Mouse (Mus musculus) forebrain, postnatal 0 days (tissue): ENCODE data around the gene Cox15. TPM values are rescaled to one million over a fixed set of nuclear protein-coding genes. Genes with fewer than 3 reads are reported as not detected.

Source experiments
- ATAC-seq: fragments of 200-750 bp; cut with Nextera tagmentation; 2 replicates; pipeline ENCODE4 v1.8.0; 2017; ENCODE audit warnings: mild to moderate bottlenecking, moderate library complexity
- DNase-seq: peaks from one replicate; pipeline ENCODE4 v3.0.0-alpha.2; 2015
- H3K27ac ChIP-seq: fragments of 300-500 bp; sonication (generic); 2 replicates; pipeline ENCODE4 v1.5.1; 2014; ENCODE audit warnings: low read depth, mild to moderate bottlenecking, antibody characterized with exemption, low read length, moderate library complexity, mixed read lengths
- H3K27me3 ChIP-seq: fragments of 300-500 bp; sonication (generic); 2 replicates; pipeline ENCODE4 v1.6.1; 2014; ENCODE audit warnings: mild to moderate bottlenecking, low read length, mixed read lengths; ENCODE audit not compliant: insufficient read depth
- H3K36me3 ChIP-seq: fragments of 300-500 bp; sonication (generic); 2 replicates; pipeline ENCODE4 v1.6.1; 2014; ENCODE audit warnings: mild to moderate bottlenecking, moderate library complexity; ENCODE audit not compliant: insufficient read depth
- H3K4me1 ChIP-seq: fragments of 300-500 bp; sonication (generic); 2 replicates; pipeline ENCODE4 v1.6.1; 2014; ENCODE audit warnings: antibody characterized with exemption; ENCODE audit not compliant: insufficient read depth
- H3K4me2 ChIP-seq: fragments of 300-500 bp; sonication (generic); 2 replicates; pipeline ENCODE4 v1.6.1; 2014; ENCODE audit warnings: low read depth, mild to moderate bottlenecking, moderate library complexity
- H3K4me3 ChIP-seq: fragments of 300-500 bp; sonication (generic); 2 replicates; pipeline ENCODE4 v1.5.1; 2014; ENCODE audit warnings: low read depth, low read length, mixed read lengths
- H3K9ac ChIP-seq: fragments of 300-500 bp; sonication (generic); 2 replicates; pipeline ENCODE4 v1.6.1; 2014; ENCODE audit warnings: mild to moderate bottlenecking
- H3K9me3 ChIP-seq: fragments of 300-500 bp; sonication (generic); 2 replicates; pipeline ENCODE4 v1.6.1; 2016; ENCODE audit warnings: low read length
- CTCF ChIP-seq: sonication (generic); IDR thresholded peaks from 2 replicates; pipeline ENCODE4 v1.5.1; 2016; ENCODE audit warnings: antibody characterized with exemption, control low read depth, low read depth
- WGBS: fragments of 180-500 bp; shearing (Covaris S2); extraction: QIAGEN DNeasy Blood & Tissue Kit; methylation state at CpG from one replicate; pipeline ENCODE4 v1.1.7; 2014; 5-methylcytosine and 5-hydroxymethylcytosine counted together
- polyA plus RNA-seq: library from polyadenylated mRNA; unstranded; fragments of >200 nt; fragmentation: Nextera tagmentation; extraction: Ambion mirVana; gene quantifications from 2 replicates; pipeline ENCODE4 v1.2.1, GENCODE M21; 2015
- total RNA-seq: library from RNA; depleted of rRNA; stranded (reverse); fragments of >200 nt; gene quantifications from 2 replicates; pipeline ENCODE4 v1.2.3, GENCODE M21; 2014; rRNA removed

Cox15 gene
- total and polyA plus RNA-seq, 2 experiments from 2014 or later: 9.1 to 20.5 TPM

DNA sequence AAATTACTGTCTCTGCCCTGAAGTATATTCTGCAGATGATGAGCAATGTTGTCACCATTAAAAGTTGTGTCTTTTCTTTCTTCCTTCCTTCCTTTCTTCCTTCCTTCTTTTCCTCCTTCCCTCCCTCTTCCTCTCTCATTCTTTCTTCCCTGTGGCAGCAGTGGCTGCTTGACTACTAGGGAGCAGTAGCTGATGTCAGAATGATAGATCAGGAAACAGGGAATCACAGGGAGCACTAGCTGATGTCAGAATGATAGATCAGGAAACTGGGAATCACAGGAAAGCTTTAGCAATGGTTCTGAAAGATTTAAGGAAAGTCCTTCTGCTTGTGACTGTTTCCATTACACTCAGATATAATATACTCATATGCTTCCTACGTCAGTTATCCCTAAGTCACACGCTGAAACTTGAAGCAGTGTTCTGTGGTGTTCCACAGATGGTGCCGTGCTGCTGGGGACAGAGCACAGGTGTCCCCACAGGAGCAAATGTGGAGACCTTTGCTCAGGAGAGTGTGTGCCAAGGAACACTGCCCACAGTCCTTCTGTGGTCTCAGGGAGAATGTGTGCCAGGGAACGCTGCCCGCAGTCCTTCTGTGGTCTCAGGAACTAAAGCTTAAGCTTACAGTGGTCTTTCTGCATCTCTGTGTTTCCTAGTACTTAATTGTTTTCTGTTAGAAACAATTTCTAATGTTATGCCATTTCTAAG is 55.0 kb downstream of the Cox15 start:
- H3K9me3 ChIP-seq: no peaks in the 10 kb centered on the region
- H3K4me3 ChIP-seq: no peak overlapping the region
- ATAC-seq: no peak
- no peak overlapping the region for H3K4me2 ChIP-seq
- H3K36me3 ChIP-seq: peaks cover 14% of the 10 kb centered on the region; the same call in 1 of the 2 replicates
- H3K4me1 ChIP-seq: no peaks in the 10 kb centered on the region
- peak; percentile 22 for DNase-seq
- TF ChIP-seq CTCF: no peak
- WGBS: 90% methylated on average over 5 of the region's 5 CpGs
- no peaks in the 10 kb centered on the region for H3K27me3 ChIP-seq
- H3K27ac ChIP-seq: no peak overlapping the region
- no peak overlapping the region for H3K9ac ChIP-seq

DNA sequence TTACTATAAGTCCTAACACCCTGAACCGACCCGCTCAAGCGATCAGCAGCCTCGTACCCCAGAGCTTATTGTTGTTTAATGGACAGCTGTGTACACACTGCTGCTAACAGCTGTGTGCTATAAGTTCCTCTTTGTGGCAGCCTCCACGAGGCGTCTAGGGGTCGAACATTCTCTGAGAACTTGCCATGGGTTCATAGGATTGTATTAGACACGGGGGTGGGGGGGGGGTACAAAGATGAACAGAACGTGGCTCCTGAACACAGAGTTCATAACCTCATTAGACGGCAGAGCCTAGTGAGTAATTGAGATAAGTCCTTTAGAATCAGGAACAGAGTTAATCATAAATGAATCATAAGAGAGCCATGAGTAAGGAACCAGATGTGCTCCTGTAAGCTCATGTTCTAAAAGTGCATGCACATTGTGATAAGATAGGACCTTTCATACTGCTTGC is 57.3 kb downstream of the Cox15 start:
- no peak for ATAC-seq
- WGBS: 58% methylated on average over 10 of the region's 10 CpGs

DNA sequence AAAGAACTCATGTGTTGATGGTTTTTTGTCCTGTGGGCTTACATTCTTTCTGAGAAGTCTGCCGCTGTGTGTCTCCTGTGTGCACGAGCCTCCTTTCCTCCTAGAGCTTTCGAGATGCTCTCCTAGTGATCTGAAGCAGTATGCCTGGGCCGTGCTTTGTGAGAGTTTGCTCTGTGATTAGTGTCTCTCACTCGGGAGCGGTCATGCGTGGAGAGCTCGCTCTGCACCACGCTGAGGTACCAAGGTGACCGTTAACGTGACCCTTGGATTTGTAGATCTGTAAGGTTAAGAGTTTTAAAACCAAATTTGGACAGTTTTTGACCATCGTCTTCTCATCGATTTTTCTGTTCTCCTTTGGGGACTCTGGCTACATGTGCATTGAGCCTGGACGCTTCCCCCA is 60.0 kb downstream of the Cox15 start:
- H3K27me3 ChIP-seq: no peaks in the 10 kb centered on the region
- no peak overlapping the region for H3K4me2 ChIP-seq
- ATAC-seq: no peak
- DNase-seq: no peak
- TF ChIP-seq CTCF: no peak
- no peak overlapping the region for H3K27ac ChIP-seq
- H3K4me3 ChIP-seq: no peak overlapping the region
- no peak overlapping the region for H3K9ac ChIP-seq
- H3K36me3 ChIP-seq: no peaks in the 10 kb centered on the region
- H3K9me3 ChIP-seq: no peaks in the 10 kb centered on the region
- WGBS: 55% methylated on average over 14 of the region's 14 CpGs
- peaks cover 14% of the 10 kb centered on the region; the same call in 1 of the 2 replicates for H3K4me1 ChIP-seq

More for the DNA sequence above, 57.3 kb downstream of the Cox15 start:
- Histone ChIP-seq H3K36me3 (0 out of 2 replicates have a peak, but pooled peaks cover 4% of the 10 kb centered on the region), H3K4me1 (0 out of 2 replicates have a peak, but pooled peaks cover 4% of the 10 kb centered on the region), H3K4me3 (no peak overlapping the region), H3K4me2 (no peak overlapping the region), H3K9me3 (no peaks in the 10 kb centered on the region), H3K27ac (no peak overlapping the region), H3K27me3 (no peaks in the 10 kb centered on the region), H3K9ac (no peak overlapping the region)
- no peak for TF ChIP-seq CTCF
- no peak for DNase-seq

DNA sequence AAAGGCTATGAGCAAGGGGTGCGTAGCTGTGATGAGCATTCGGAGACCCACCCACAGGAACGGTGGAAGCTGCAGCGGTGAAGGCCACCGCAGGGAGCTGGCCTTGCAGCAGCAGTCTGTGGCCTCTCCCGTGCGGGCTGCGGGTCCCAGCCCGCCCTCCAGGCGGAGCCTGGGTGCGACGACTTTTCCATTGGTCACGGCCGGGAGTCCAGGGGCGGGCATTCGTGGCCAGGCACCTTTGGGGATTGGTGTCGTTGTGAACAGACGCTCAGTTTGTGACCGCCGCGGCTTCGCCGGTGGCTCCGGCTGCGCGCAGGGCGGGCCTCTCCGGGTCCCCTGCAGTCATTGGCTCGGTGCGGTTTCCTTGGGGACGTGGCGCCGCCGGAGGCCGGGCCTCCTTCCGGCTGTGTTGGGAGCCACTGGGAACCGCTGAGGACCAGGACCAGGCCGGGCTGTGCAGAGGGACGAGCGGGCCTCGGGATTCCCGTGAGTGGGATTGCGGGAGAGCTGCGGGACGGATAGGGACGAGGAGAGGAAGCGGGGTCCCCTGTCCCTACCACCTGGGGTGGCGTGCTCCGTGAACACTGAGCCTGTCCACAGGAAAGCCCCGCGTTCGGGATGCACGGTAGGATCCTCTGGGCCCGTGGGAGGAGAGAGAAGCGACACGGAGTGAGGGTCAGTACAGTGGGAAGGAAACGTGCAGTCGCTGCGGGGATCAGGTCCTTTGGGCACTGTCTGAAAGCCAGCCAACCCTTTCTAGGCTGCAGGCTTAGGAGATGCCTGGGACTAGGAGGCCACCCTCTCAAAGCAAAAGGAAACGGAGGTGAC is 63.2 kb downstream of the Cox15 start, which contains the start of gene Entpd7:
TSS of gene Entpd7 (plus strand) at position 254 of the 828 bp plus-strand sequence.
- peak; percentile 98 for ATAC-seq
- TF ChIP-seq CTCF: peak; percentile 69
- H3K9ac ChIP-seq: peak within 1 kb of the TSS; percentile 87
- peak within 1 kb of the TSS; percentile 71 for H3K4me2 ChIP-seq
- H3K4me1 ChIP-seq: peaks cover 14% of the 10 kb centered on the region; the same call in 1 of the 2 replicates
- H3K4me3 ChIP-seq: peak within 1 kb of the TSS; percentile 88
- H3K27ac ChIP-seq: peak within 1 kb of the TSS; percentile 69
- H3K27me3 ChIP-seq: no peaks in the 10 kb centered on the region
- DNase-seq: peak; percentile 96
- no peaks in the 10 kb centered on the region for H3K9me3 ChIP-seq
- H3K36me3 ChIP-seq: no peaks in the 10 kb centered on the region
- WGBS: 2% methylated on average over 60 of the region's 60 CpGs

Other genes starting within 250 kb of the Cox15 start
- gene Got1, start 228.4 kb downstream of the Cox15 start, total RNA-seq: 86.1 and 88.2 TPM in 2 replicates
- 85.4 and 101 TPM in 2 replicates for gene Got1, start 228.4 kb downstream of the Cox15 start, polyA plus RNA-seq
- 0.67 and 0.92 TPM in 2 replicates for gene Nkx2-3, start 140.7 kb downstream of the Cox15 start, total RNA-seq
- gene Nkx2-3, start 140.7 kb downstream of the Cox15 start, polyA plus RNA-seq: 1.1 and 1.6 TPM in 2 replicates
- 45.2 and 67.2 TPM in 2 replicates for gene Slc25a28, start 78.1 kb downstream of the Cox15 start, total RNA-seq
- gene Slc25a28, start 78.1 kb downstream of the Cox15 start, polyA plus RNA-seq: 13.1 and 15.6 TPM in 2 replicates
- 8.3 and 9.3 TPM in 2 replicates for gene Entpd7, start 63.3 kb downstream of the Cox15 start, total RNA-seq
- gene Entpd7, start 63.3 kb downstream of the Cox15 start, polyA plus RNA-seq: 5.9 and 8.4 TPM in 2 replicates
- gene Cutc, start within 50 bp of the Cox15 start, total RNA-seq: 3.1 and 3.4 TPM in 2 replicates
- gene Cutc, start within 50 bp of the Cox15 start, polyA plus RNA-seq: 7.3 and 7.4 TPM in 2 replicates
- gene Abcc2, start 29.2 kb upstream of the Cox15 start, total RNA-seq: 0.15 TPM in 1 of 2 replicates, not detected in the other
- gene Abcc2, start 29.2 kb upstream of the Cox15 start, polyA plus RNA-seq: 0.02 and 0.03 TPM in 2 replicates
- 8.2 and 12.7 TPM in 2 replicates for gene Dnmbp, start 187.2 kb upstream of the Cox15 start, total RNA-seq
- 3.3 and 5.2 TPM in 2 replicates for gene Dnmbp, start 187.2 kb upstream of the Cox15 start, polyA plus RNA-seq
- 0.46 and 0.57 TPM in 2 replicates for gene Cpn1, start 233.6 kb upstream of the Cox15 start, total RNA-seq
- 0.36 and 0.74 TPM in 2 replicates for gene Cpn1, start 233.6 kb upstream of the Cox15 start, polyA plus RNA-seq